Mouse (Mus musculus): ENCODE results near the gene Foxk1.
A peak's percentile ranks its signal among the peaks of the same experiment; 100 is the strongest.

The Foxk1 gene

GRCm38 (mm10) chr5:142387716-142388115 lies 13.6 kb upstream of the Foxk1 start:
- DNase-seq (ENCODE audit: extremely low spot score, low spot score) = no peak

GRCm38 (mm10) chr5:142391691-142392090 lies 9.6 kb upstream of the Foxk1 start:
- no peak for DNase-seq (ENCODE audit: extremely low spot score, low spot score)

DNA sequence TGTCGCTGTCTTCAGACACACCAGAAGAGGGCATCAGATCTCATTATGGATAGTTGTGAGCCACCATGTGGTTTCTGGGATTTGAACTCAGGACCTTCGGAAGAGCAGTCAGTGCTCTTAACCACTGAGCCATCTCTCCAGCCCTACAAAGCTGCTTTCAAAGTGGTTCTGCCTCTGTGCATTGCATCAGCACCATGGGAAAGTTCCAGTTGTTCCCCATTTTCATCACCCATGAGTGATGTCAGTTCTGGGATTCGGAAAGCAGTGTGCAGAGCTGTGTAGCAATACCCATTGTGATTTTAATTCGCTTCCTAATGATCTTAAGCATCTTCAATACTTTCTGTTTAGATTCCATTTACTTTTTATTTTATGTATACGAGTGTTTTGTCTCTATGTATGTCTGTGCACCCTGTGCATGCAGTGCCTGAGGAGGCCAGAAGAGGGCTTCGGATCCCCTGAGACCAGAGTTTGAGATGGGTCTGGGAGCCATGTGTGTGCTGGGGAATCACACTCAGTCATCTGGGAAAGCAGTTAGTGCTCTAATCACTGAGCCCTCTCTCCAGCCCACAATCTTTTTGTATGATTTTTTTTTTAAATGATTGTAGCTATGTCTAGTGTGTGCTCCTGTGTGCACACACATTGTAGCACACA lies 6.6 kb upstream of the Foxk1 start:
- DNase-seq (ENCODE audit: extremely low spot score, low spot score) = no peak

DNA sequence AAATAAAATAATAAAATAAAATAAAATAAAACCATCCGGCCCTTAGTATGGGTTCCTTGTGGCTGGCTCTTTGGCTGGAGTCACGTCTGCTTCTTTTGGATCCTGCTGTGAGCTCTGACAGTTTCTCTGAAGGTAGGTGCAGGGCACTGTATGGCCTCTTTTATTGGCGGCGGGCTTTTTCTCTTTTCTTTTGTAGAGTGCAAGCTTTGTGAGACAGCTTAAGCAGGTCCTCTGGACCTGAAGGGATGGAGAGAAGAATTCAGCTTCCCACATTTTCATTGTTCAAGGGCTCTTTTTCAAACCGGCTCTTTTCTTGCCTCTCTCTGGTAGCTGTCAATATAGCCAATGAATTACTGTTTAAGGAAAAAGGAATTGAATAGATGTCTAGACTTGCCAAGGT lies 5.4 kb upstream of the Foxk1 start:
- no peak for DNase-seq (ENCODE audit: extremely low spot score, low spot score)

GRCm38 (mm10) chr5:142400181-142400883 lies 965 bp upstream of the Foxk1 start:
- DNase-seq (ENCODE audit: extremely low spot score, low spot score) = peak; percentile 48

GRCm38 (mm10) chr5:142401641-142402625 lies 636 bp downstream of the Foxk1 start:
- peak; percentile 78 for DNase-seq (ENCODE audit: extremely low spot score, low spot score)

DNA sequence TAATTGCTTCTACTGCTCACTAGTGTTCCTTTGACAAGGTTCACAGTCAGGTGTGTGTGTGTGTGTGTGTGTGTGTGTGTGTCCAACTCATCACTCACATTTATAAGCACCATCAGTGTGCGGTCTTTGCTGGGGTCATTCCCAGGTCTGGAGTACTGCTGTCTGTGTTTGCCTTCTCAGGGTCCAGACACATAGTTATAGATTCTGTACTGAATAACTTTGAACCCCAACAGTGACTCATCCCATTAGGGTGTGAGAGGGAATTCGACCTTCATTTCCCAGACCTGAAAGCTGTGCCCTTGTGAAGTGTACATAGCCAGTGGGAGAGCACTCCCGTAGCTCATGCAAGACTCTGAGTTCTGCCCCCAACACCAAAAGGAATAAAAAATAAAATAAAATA lies 2.4 kb downstream of the Foxk1 start:
- no peak for DNase-seq (ENCODE audit: extremely low spot score, low spot score)

- no peak for DNase-seq (ENCODE audit: extremely low spot score, low spot score)
Measured at GRCm38 (mm10) chr5:142404307-142404706, 3.0 kb downstream of the Foxk1 start.

DNA sequence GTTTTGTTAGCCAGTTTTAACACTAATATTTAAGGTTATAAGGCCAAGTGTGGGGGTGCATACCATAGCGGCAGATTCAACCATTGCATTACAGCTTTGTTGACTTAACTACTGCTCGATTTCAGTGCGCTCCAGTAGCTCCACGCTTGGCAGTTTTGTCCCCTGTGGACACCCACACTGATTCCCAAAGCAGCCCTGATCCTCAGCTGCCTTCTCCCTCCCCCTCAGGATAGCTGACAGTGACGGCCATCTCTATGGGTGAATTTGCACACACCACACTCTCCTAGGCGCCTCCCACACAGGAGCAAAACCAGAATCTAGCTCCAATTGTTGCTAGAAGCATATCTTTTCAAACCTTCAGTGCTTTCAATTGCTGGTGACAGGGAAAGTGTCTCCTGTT lies 4.1 kb downstream of the Foxk1 start:
- no peak for DNase-seq (ENCODE audit: extremely low spot score, low spot score)

- DNase-seq (ENCODE audit: extremely low spot score, low spot score) = no peak
Measured at GRCm38 (mm10) chr5:142406401-142406800, 5.1 kb downstream of the Foxk1 start.

DNA sequence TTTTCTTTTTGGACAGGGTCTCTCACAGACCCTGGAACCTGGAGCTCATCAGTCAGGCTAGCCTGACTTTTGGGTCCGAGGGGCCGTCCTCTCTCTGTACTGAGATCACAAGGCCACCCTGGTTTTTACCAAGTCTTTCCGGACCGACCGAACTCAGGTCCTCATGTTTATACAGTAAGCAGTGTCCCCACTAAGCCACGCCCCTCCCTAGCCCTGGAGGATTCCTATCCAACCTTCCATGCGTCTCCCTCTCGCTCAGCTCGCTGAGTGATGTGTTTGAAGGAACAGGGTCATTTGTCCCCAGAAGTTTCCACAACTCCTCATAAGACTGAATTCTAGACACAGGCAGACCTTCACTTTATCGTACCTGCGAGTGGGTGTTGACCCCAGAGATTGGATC lies 5.6 kb downstream of the Foxk1 start:
- DNase-seq (ENCODE audit: extremely low spot score, low spot score) = no peak

DNA sequence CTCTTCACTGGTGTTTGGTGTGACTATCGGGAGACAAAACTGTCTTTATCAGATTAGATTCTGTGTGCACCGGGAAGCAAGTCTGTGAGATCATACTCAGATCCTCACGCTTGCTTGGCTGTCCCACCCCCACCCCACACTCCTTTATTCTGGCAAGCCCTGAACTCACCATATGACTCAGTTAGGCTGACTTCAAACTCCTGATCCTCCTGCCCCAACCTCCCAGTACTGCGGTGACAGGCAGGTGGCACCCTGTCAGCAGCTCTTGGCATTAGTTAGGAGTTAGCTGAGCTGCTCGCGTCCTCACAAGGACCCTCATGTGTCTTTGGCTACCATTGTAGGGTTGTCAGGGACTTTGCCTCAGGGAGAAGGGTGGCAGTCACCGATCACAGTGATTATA lies 6.1 kb downstream of the Foxk1 start:
- DNase-seq (ENCODE audit: extremely low spot score, low spot score) = no peak

- no peak for DNase-seq (ENCODE audit: extremely low spot score, low spot score)
Measured at GRCm38 (mm10) chr5:142409169-142409568, 7.9 kb downstream of the Foxk1 start.

DNA sequence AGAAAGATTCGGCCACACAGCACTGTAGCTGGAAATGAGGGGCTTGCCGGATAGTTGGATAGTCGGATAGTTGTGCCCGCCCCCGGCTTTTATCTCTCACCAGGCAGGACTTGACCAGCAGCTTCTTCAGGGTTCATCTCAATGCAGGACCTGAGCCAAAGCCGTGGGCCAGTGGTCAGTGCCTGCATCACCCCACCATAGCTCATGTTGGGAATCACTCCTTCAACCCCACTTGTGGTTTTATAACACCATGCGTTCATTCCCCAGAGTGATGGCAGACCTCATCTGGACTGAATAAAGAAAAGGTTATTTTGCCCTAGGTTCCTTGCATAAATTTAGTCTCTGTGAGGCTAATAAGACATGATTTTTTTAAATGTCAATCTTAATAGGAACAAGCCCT lies 9.1 kb downstream of the Foxk1 start:
- no peak for DNase-seq (ENCODE audit: extremely low spot score, low spot score)

- DNase-seq (ENCODE audit: extremely low spot score, low spot score) = no peak
Measured at GRCm38 (mm10) chr5:142412678-142413385, 11.5 kb downstream of the Foxk1 start.

DNA sequence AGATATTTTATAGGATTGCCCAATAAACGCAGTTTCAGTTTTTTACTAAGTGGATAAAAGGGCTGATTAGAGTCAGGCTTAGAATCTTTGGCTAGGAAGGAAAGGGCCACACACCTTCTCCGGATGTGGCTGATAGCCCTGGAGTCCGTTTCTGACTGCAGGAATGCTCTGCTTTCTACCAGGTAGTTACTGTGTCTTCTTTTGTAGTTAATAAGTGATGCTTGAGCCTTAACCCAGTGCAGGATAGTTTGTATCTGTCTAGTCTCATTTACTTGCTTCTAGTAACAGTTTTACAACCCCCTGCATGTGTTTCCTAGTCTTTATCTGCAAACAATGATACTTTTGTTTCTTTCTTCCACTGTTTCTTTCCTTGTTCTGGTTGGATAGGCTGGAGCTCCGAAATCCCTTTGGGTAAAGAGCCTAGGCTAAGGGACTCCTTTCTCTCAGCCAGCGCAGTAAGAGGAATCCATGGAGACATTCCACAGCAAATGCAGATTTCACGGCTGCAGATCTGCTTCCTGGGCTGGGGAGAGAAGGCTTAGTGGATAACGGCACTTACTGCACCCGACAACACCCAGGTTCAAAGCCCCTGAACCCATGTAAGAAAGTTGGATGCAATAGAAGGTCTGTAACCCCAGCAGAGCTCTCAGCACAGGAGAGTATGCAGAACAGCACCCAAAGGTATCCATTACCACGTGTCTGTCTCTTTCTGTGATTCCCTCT lies 12.6 kb downstream of the Foxk1 start:
- no peak for DNase-seq (ENCODE audit: extremely low spot score, low spot score)

GRCm38 (mm10) chr5:142415401-142415800 lies 14.1 kb downstream of the Foxk1 start:
- DNase-seq (ENCODE audit: extremely low spot score, low spot score) = no peak

DNA sequence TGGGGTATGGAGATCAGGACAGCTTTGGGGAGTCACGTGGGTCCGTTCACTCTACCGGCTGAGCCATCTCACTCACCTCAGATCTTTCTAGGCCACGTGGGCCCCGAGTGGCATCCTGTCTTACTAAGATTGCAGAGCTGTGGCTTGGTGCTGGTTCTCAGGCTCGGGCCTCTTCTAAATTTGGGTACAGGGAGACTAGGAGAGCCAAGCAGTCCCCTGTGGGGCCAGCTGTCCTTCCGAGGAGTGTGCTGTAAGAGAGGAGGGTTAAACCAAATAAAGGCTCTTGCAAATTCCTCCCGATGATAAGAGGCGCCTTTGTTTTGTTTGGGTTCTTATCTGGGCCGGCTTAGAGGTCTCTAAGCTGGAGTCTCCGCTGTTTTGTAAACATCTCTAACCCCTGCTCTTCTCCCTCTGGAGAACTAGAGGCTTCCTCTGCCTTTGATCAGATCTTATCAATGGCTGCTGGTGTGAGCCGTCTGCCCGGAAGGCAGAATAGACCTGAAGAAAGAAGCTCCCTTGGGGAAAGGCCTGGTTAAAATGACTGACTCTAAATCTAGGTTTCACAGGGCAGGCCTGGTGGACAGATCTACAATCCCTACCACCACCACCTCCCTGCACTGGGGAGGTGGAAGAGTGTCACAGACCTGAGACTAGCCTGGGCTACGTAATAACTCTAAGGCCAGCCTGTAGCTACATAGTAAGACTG lies 14.9 kb downstream of the Foxk1 start:
- DNase-seq (ENCODE audit: extremely low spot score, low spot score) = no peak

GRCm38 (mm10) chr5:142417104-142417503 lies 15.8 kb downstream of the Foxk1 start:
- DNase-seq (ENCODE audit: extremely low spot score, low spot score) = no peak

- DNase-seq (ENCODE audit: extremely low spot score, low spot score) = no peak
Measured at GRCm38 (mm10) chr5:142417876-142418275, 16.6 kb downstream of the Foxk1 start.

All from neural tube, embryonic 10.5 days (tissue).